Mouse (Mus musculus) embryonic facial prominence, embryonic 13.5 days (tissue): ENCODE measurements at regions not wholly inside any gene's neighbourhood (a gene's known extent, or its start where the extent isn't known, plus 50 kb on each side); places are given as distances from the start of the nearest gene placed in this dataset.

Experiments used
- ATAC-seq: fragments of 200-750 bp; cut with Nextera tagmentation; 2 replicates; pipeline ENCODE4 v1.8.0; 2017; ENCODE audit warnings: low read depth; ENCODE audit not compliant: insufficient number of reproducible peaks, insufficient read depth, low FRiP score, low TSS enrichment
- H3K27ac ChIP-seq: fragments of 300-500 bp; sonication (generic); 2 replicates; pipeline ENCODE4 v1.5.1; 2015; ENCODE audit warnings: moderate library complexity, mild to moderate bottlenecking, inconsistent platforms
- H3K27me3 ChIP-seq: fragments of 300-500 bp; sonication (generic); 2 replicates; pipeline ENCODE4 v1.6.1; 2015; ENCODE audit warnings: mild to moderate bottlenecking, inconsistent platforms
- H3K36me3 ChIP-seq: fragments of 300-500 bp; sonication (generic); 2 replicates; pipeline ENCODE4 v1.6.1; 2015; ENCODE audit warnings: mild to moderate bottlenecking, inconsistent platforms
- H3K4me1 ChIP-seq: fragments of 300-500 bp; sonication (generic); 2 replicates; pipeline ENCODE4 v1.6.1; 2015; ENCODE audit warnings: inconsistent platforms
- H3K4me2 ChIP-seq: fragments of 300-500 bp; sonication (generic); 2 replicates; pipeline ENCODE4 v1.6.1; 2015; ENCODE audit warnings: moderate library complexity, mild to moderate bottlenecking, inconsistent platforms
- H3K4me3 ChIP-seq: fragments of 300-500 bp; sonication (generic); 2 replicates; pipeline ENCODE4 v1.5.1; 2015; ENCODE audit warnings: mild to moderate bottlenecking, inconsistent platforms
- H3K9ac ChIP-seq: fragments of 300-500 bp; sonication (generic); 2 replicates; pipeline ENCODE4 v1.6.1; 2015; ENCODE audit warnings: mild to moderate bottlenecking, inconsistent platforms
- H3K9me3 ChIP-seq: fragments of 300-500 bp; sonication (generic); 2 replicates; pipeline ENCODE4 v1.6.1; 2016; ENCODE audit warnings: inconsistent platforms
- WGBS: fragments of 180-500 bp; shearing (Covaris S2); methylation state at CpG from one replicate; pipeline ENCODE4 v1.1.7; 2015; ENCODE audit warnings: mixed read lengths; 5-methylcytosine and 5-hydroxymethylcytosine counted together

DNA sequence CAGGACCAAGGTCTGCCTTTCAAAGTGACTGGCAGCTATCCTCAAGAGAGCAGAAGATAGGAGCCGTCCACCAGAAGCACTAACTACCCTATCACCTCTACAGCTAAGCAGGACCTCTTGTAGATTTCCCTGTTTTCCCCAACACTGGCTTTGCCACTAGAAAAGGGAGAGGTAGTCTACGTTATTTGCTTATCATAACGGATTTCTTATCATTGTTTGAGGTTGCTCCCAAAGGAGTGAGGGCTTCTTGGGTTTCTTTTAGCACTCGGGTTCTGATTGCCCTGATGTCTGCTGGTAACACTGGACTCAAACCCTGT lies 437.0 kb upstream of the Pou3f3 start:
- H3K4me3 ChIP-seq: no peak overlapping the region
- H3K4me2 ChIP-seq: no peak overlapping the region
- WGBS: 57% methylated on average over 4 of the region's 4 CpGs
- H3K36me3 ChIP-seq: no peaks in the 10 kb centered on the region
- ATAC-seq: no peak
- no peaks in the 10 kb centered on the region for H3K9me3 ChIP-seq
- H3K27me3 ChIP-seq: peaks cover 4% of the 10 kb centered on the region; the same call in 1 of the 2 replicates
- no peak overlapping the region for H3K9ac ChIP-seq
- peaks cover 17% of the 10 kb centered on the region for H3K4me1 ChIP-seq
- no peak overlapping the region for H3K27ac ChIP-seq

DNA sequence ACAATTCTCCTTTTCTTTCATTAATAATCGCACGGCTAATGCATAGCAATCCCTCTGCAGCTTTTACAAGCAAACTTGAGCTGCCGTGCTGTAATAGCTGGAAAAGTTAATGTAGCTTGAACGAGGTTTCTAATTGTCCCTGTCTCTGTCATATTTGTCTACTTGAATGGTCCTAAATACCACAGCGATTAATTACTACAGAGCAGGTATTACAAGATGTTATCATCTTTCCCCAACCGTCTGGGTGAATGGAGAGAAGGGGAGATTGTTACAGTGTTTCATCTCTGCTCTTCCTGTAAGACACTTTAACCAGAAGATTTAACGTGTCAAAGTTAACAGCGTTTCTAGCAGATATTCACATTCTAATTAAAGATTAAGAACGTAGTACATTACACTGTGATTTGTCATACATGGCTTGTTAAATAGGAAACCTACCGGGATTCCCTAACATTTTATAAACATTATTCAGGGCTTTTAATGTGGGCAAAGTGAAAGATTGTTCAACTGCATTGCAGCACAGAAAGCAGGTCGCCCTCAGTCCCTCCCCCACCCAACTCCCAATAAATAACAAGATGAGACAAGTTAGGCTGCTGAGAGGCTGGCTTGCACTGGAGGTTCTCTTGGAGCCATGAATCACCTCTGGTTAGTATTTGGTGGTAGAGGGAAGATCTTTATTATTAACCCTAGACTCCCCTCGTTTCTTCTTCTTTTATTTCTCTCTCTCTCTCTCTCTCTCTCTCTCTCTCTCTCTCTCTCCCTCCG lies 436.2 kb upstream of the Pou3f3 start:
- WGBS: 40% methylated on average over 13 of the region's 13 CpGs
- H3K4me3 ChIP-seq: no peak overlapping the region
- no peaks in the 10 kb centered on the region for H3K36me3 ChIP-seq
- no peak overlapping the region for H3K27ac ChIP-seq
- peaks cover 17% of the 10 kb centered on the region for H3K4me1 ChIP-seq
- H3K9me3 ChIP-seq: no peaks in the 10 kb centered on the region
- no peak for ATAC-seq
- no peak overlapping the region for H3K4me2 ChIP-seq
- peaks cover 4% of the 10 kb centered on the region; the same call in 1 of the 2 replicates for H3K27me3 ChIP-seq
- H3K9ac ChIP-seq: no peak overlapping the region

DNA sequence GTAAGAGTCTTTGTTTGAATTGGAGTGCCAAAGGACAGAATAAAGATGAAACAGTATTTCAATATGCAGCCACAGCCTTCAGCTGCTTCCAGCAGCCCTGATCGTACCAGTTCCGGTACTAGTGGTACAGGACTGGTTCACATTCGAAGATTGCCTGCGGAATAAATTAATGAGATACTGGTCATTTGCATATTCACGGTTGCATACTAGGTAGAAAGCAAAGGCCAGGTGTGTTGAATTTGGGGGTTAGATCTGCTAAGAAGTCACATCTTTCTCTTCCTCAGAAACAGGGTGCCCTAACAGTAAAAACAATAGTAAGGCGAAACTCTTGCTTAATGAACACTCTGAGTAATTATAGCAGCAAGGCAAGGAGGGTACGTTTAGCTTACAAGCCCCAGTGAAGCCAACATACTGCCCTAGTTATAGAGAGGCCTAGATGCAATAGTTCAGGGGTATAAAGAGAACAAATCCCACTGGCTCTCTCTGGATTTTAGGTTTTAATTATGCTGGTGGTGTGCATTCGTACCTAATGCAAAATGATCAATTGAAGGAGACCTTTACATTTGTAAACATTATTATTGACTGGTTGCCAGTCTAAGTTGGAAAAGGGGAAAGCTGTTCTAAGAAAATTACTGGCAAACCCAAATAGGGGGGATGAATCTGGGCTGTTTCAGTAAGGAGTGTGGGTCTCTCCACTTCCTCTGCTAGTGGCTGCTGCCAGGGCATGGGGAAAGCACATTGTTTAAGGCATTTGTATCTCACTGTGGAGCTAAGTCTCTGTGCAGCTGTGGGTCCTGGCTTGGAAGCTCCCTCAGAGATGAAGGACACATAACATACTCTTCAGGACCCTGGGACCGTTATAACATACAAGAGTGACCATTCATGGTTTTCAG lies 435.3 kb upstream of the Pou3f3 start:
- no peak overlapping the region for H3K4me2 ChIP-seq
- H3K27me3 ChIP-seq: peaks cover 4% of the 10 kb centered on the region; the same call in 1 of the 2 replicates
- 52% methylated on average over 9 of the region's 9 CpGs for WGBS
- H3K27ac ChIP-seq: no peak overlapping the region
- H3K4me3 ChIP-seq: no peak overlapping the region
- H3K9me3 ChIP-seq: no peaks in the 10 kb centered on the region
- no peaks in the 10 kb centered on the region for H3K36me3 ChIP-seq
- H3K9ac ChIP-seq: no peak overlapping the region
- H3K4me1 ChIP-seq: peaks cover 17% of the 10 kb centered on the region
- no peak for ATAC-seq

DNA sequence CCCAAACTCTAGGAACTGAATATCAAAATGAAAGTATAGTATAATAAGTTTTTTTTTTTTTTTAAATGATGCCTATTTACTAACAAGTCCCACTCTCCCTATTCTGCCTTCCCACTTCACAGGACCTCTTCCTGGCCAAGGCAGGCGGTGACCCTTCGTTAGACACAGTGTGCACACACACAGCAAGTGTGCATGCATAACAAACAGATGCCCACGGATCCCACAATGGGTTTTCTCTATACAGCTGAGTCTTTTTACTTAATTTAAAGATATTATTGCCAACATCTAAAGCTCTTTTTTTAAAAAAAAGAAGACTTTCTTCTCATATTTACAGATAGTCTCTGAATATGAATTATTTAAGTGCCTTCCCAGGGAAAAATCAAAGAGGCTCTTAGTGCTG lies 434.5 kb upstream of the Pou3f3 start:
- ATAC-seq: no peak

DNA sequence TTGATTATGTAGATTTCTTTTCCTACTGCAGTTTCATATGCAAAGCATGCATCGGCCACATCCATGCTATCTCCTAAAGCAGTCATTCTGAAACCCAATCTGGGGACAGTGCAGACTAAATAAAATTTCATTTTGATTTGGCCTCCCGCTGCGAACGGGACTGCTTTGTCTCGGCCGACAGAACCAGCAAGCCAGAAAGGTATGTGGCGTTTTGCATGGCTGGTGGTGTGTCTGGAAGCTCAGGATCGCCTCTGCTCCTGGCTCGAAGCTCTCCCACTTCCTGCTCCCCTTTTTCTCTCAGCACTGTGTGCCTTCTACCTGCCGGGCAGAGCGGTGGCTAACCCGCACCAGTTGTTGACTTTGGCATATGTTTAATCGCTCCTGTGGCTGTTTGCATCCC lies 433.8 kb upstream of the Pou3f3 start:
- WGBS: 3% methylated on average over 13 of the region's 13 CpGs
- H3K9me3 ChIP-seq: no peaks in the 10 kb centered on the region
- peaks cover 17% of the 10 kb centered on the region for H3K4me1 ChIP-seq
- peak overlapping the region; percentile 65 for H3K9ac ChIP-seq
- ATAC-seq: no peak
- H3K4me2 ChIP-seq: peak overlapping the region; percentile 61
- H3K27ac ChIP-seq: peak overlapping the region; percentile 80
- no peaks in the 10 kb centered on the region for H3K36me3 ChIP-seq
- peaks cover 4% of the 10 kb centered on the region; the same call in 1 of the 2 replicates for H3K27me3 ChIP-seq
- H3K4me3 ChIP-seq: peak overlapping the region; percentile 39

More for the DNA sequence above, 434.5 kb upstream of the Pou3f3 start:
- H3K36me3 ChIP-seq: no peaks in the 10 kb centered on the region
- H3K4me1 ChIP-seq: peaks cover 17% of the 10 kb centered on the region
- WGBS: 54% methylated on average over 3 of the region's 3 CpGs
- no peak overlapping the region for H3K4me2 ChIP-seq
- no peaks in the 10 kb centered on the region for H3K9me3 ChIP-seq
- peaks cover 4% of the 10 kb centered on the region; the same call in 1 of the 2 replicates for H3K27me3 ChIP-seq
- H3K27ac ChIP-seq: no peak overlapping the region
- no peak overlapping the region for H3K4me3 ChIP-seq
- no peak overlapping the region for H3K9ac ChIP-seq

DNA sequence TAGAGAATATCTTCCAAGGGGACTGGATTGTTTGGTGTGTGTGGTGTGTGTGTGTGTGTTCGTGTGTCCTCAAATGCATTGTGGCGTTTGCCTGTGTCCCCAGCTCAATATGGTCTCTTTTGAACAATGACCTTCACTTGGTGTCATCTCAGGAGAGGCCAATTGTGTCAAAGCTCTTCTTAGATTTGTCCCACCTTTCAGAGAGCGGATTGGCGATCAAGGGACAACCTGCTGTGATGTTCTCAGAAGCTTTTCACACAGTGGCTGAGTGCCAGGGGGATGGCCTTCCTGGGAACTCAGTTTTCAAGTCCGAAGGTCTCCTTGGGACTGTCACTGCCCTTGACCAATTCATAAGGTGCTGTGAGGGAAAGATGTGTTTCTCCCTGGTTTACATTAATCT lies 433.0 kb upstream of the Pou3f3 start:
- Histone ChIP-seq H3K4me3 (no peak overlapping the region), H3K9ac (no peak overlapping the region), H3K4me2 (peak overlapping the region; percentile 61), H3K27me3 (peaks cover 4% of the 10 kb centered on the region; the same call in 1 of the 2 replicates), H3K36me3 (no peaks in the 10 kb centered on the region), H3K27ac (no peak overlapping the region), H3K9me3 (no peaks in the 10 kb centered on the region), H3K4me1 (peaks cover 17% of the 10 kb centered on the region)
- no peak for ATAC-seq
- 65% methylated on average over 5 of the region's 5 CpGs for WGBS

DNA sequence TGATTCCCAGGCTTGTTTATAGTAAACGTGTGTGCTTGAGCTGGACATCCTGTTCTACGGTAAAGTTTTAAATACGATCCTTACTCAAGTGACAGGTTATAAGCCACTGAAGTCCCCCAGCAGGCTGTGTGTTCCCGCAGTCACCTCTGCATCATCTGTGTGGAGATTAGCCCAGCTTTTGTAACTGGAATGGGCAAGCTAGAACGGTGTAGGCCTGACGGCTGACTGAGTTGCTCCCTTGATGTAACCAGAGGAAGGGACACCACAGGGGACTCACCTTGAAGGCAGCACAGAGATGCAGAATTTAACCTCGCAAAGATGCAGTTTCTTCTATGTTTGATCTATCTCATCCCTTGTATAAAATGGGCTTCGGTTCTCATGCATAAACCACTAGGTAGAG lies 418.4 kb upstream of the Pou3f3 start:
- ATAC-seq: no peak
- no peaks in the 10 kb centered on the region for H3K36me3 ChIP-seq
- no peak overlapping the region for H3K9ac ChIP-seq
- no peaks in the 10 kb centered on the region for H3K27me3 ChIP-seq
- no peak overlapping the region for H3K27ac ChIP-seq
- H3K4me3 ChIP-seq: no peak overlapping the region
- H3K4me1 ChIP-seq: no peaks in the 10 kb centered on the region
- peaks cover 5% of the 10 kb centered on the region; the same call in 1 of the 2 replicates for H3K9me3 ChIP-seq
- 49% methylated on average over 8 of the region's 8 CpGs for WGBS
- no peak overlapping the region for H3K4me2 ChIP-seq

DNA sequence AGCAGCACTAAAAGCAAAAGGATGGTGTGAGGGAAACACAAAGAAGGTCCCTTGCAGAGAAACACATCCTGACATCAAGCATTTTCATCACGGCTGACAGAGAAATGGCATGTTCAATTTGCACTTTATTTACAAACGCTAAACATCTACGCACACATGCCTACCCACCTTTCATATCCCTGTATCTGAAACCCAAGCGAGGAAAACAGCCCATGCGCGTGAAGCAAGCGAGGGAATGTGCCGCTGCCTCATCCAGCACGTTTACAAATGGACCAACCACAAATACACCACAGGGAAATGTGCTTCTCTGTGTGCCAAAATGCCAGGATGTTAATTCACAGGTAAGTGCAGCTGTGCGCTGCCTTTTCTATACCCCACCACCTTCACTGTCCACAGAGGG lies 399.7 kb upstream of the Pou3f3 start:
- WGBS: 49% methylated on average over 10 of the region's 10 CpGs
- Histone ChIP-seq H3K9ac (no peak overlapping the region), H3K4me2 (peak overlapping the region; percentile 47), H3K9me3 (no peaks in the 10 kb centered on the region), H3K4me3 (0 out of 2 replicates have a peak overlapping the region, but pooled peaks have one; percentile 2), H3K36me3 (no peaks in the 10 kb centered on the region), H3K4me1 (peaks cover 12% of the 10 kb centered on the region), H3K27me3 (no peaks in the 10 kb centered on the region), H3K27ac (peak overlapping the region; percentile 68)
- ATAC-seq: no peak

DNA sequence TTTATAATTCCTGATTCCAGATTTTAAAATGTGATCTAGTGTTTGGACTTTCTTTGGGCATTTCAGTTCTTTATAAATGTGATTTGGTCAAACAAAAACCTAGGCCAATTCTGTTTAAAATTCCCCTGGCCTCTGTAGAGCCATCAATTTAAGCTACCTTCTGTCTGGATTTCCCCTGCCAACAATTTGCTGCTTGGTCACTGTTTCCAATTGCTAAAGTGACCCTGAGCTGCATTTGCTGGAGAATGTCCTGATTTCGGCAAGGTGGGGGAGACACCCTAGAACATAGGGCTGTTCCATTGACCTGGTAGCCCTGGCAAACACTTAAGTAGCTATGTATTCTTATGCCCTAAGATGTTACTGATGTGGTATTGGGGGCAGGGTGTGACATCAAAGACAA lies 386.3 kb upstream of the Pou3f3 start:
- ATAC-seq: no peak
- H3K9me3 ChIP-seq: no peaks in the 10 kb centered on the region
- H3K36me3 ChIP-seq: no peaks in the 10 kb centered on the region
- no peak overlapping the region for H3K9ac ChIP-seq
- WGBS: 72% methylated on average over 1 of the region's 1 CpGs
- H3K4me3 ChIP-seq: no peak overlapping the region
- no peaks in the 10 kb centered on the region for H3K4me1 ChIP-seq
- no peak overlapping the region for H3K27ac ChIP-seq
- H3K27me3 ChIP-seq: no peaks in the 10 kb centered on the region
- no peak overlapping the region for H3K4me2 ChIP-seq

DNA sequence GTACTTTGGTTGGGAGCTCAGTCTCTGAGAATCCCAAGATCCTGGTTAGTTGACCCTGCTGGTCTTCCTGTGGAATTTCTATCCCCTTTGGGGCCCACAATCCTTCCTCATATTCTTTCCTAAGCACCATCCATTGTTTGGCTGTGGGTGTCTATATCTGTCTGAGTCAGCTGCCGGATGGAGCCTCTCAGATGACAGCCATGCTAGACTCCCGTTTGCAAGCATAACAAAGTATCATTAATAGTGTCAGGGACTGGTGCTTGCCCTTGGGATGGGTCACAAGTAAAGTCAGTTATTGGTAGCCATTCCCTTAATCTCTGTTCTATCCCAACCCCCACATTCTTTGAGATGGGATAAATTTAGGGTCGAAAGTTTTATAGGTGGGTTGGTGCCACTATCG lies 382.1 kb upstream of the Pou3f3 start:
- Histone ChIP-seq H3K4me2 (no peak overlapping the region), H3K9ac (no peak overlapping the region), H3K4me3 (no peak overlapping the region), H3K27me3 (no peaks in the 10 kb centered on the region), H3K9me3 (no peaks in the 10 kb centered on the region), H3K27ac (no peak overlapping the region), H3K4me1 (no peaks in the 10 kb centered on the region), H3K36me3 (no peaks in the 10 kb centered on the region)
- ATAC-seq: no peak
- WGBS: 81% methylated on average over 4 of the region's 4 CpGs

DNA sequence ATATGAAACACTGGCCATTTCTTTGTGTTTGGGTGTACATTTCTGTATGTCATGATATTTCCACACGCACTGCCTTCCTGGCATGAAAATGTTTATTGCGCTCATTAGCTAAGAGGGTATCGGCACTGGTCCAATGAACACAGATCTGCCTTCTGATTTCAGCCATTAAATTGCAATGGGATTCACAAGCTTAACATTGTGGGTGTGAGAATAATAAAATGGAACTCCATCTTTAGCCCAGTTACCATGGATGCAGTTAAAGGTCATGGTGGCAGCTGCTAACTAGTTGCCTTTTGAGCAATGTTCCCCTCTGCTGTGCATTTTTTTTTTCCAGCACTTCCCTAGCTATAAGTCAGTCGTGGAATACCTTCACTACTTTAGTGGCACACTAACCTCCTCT lies 343.7 kb upstream of the Pou3f3 start:
- ATAC-seq: no peak
- WGBS: 80% methylated on average over 4 of the region's 4 CpGs
- Histone ChIP-seq H3K9me3 (no peaks in the 10 kb centered on the region), H3K27ac (no peak overlapping the region), H3K4me2 (no peak overlapping the region), H3K4me3 (no peak overlapping the region), H3K9ac (no peak overlapping the region), H3K27me3 (no peaks in the 10 kb centered on the region), H3K36me3 (no peaks in the 10 kb centered on the region), H3K4me1 (peaks cover 7% of the 10 kb centered on the region)

DNA sequence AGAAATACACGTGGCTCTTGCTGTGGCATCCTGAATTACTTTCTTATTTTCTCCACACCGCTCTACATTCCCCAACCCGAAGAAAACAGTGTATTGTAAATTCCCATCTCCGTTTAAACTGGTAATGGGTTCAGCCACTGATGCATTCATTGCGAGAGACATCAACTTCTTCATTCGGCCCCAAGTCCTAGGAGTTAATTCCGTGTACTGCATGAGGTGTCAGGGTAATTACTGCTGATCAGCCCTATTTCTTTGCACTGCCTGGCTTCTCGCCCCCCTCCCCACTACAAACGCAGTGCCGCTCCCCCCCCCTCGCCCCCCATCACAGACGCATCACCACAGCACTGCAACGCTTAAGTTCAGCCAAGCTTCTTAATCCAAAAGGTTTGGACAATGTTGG lies 343.2 kb upstream of the Pou3f3 start:
- Histone ChIP-seq H3K36me3 (no peaks in the 10 kb centered on the region), H3K27me3 (no peaks in the 10 kb centered on the region), H3K4me1 (peaks cover 7% of the 10 kb centered on the region), H3K4me3 (no peak overlapping the region), H3K4me2 (0 out of 2 replicates have a peak overlapping the region, but pooled peaks have one; percentile 1), H3K27ac (no peak overlapping the region; the same call in 1 of the 2 replicates), H3K9ac (no peak overlapping the region), H3K9me3 (no peaks in the 10 kb centered on the region)
- 71% methylated on average over 13 of the region's 13 CpGs for WGBS
- no peak for ATAC-seq
